Mouse (Mus musculus) forebrain, embryonic 10.5 days (tissue): ENCODE data around the gene Nav2. TPM values are rescaled to one million over a fixed set of nuclear protein-coding genes. Genes with fewer than 3 reads are reported as not detected.

Experiments
- DNase-seq: peaks from one replicate; pipeline ENCODE4 v3.0.0-alpha.2; 2017; ENCODE audit warnings: low spot score; ENCODE audit errors: extremely low spot score
- H3K27ac ChIP-seq: fragments of 300-500 bp; sonication (generic); 2 replicates; pipeline ENCODE4 v1.5.1; 2016; ENCODE audit warnings: mild to moderate bottlenecking
- H3K27me3 ChIP-seq: fragments of 300-500 bp; sonication (generic); 2 replicates; pipeline ENCODE4 v1.6.1; 2016; ENCODE audit warnings: mild to moderate bottlenecking; ENCODE audit not compliant: poor library complexity, severe bottlenecking
- H3K36me3 ChIP-seq: fragments of 300-500 bp; sonication (generic); replicated peaks from 2 replicates; pipeline ENCODE4 v1.6.1; 2016; ENCODE audit warnings: mild to moderate bottlenecking, moderate library complexity
- H3K4me1 ChIP-seq: fragments of 300-500 bp; sonication (generic); 2 replicates; pipeline ENCODE4 v1.6.1; 2016
- H3K4me3 ChIP-seq: fragments of 300-500 bp; sonication (generic); 2 replicates; pipeline ENCODE4 v1.5.1; 2016; ENCODE audit warnings: mild to moderate bottlenecking, moderate library complexity
- H3K9me3 ChIP-seq: fragments of 300-500 bp; sonication (generic); 2 replicates; pipeline ENCODE4 v1.6.1; 2016; ENCODE audit warnings: mild to moderate bottlenecking, moderate library complexity
- WGBS: fragments of 180-500 bp; shearing (Covaris S2); methylation state at CpG from one replicate; pipeline ENCODE4 v1.1.7; 2016; 5-methylcytosine and 5-hydroxymethylcytosine counted together
- polyA plus RNA-seq: library from polyadenylated mRNA; unstranded; fragments of >200 nt; fragmentation: Nextera tagmentation; extraction: Ambion mirVana; gene quantifications from 2 replicates; pipeline ENCODE4 v1.2.1, GENCODE M21; 2016

The Nav2 gene
- polyA plus RNA-seq, 1 experiment from 2014 or later, result 6.1 TPM

GRCm38 (mm10) chr7:49078930-49079329, 170.4 kb downstream of the Nav2 start:
- H3K4me1 ChIP-seq, result peaks cover 30% of the 10 kb centered on the region
- no peaks in the 10 kb centered on the region for H3K9me3 ChIP-seq
- H3K36me3 ChIP-seq, result no peaks in the 10 kb centered on the region
- no peak overlapping the region for H3K27ac ChIP-seq
- no peak overlapping the region for H3K4me3 ChIP-seq
- DNase-seq, result no peak
- whole genome bisulfite sequencing, result 84% methylated on average over 5 of the region's 5 CpGs
- peaks cover 56% of the 10 kb centered on the region for H3K27me3 ChIP-seq

DNA sequence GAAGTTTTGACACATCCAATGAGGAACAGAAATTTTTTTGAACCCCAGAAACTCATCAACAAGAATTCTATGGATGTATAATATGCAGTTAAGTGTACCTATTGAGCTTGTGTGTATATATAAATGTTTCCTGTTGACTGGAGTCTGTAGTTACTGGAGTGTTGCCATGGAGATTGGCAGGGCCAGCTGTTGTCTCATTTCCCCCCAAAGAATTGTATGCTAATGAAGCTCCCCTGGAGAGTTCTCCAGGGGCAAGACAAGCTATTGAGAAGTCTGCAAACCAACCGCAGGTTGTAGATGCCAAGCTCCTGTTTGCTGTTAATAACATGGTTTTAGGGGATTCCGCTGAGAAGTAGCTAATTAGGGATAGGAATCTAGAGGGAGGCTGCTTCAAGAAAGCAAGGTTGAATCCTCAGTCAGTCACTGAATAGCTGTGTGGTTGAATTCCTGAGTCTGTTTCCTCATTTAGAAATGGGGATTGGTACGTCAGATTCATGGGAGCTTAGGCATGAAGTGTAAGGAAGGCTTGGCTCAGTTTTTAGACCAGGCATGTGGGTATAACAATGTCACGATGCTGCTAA, 174.2 kb downstream of the Nav2 start:
- DNase-seq, result no peak
- 51% methylated on average over 4 of the region's 4 CpGs for WGBS
- Histone ChIP-seq H3K27ac (no peak overlapping the region), H3K4me1 (peaks cover 34% of the 10 kb centered on the region), H3K4me3 (no peak overlapping the region), H3K9me3 (no peaks in the 10 kb centered on the region), H3K36me3 (no peaks in the 10 kb centered on the region), H3K27me3 (peaks cover 58% of the 10 kb centered on the region)

- peaks cover 34% of the 10 kb centered on the region for H3K4me1 ChIP-seq
- WGBS, result 83% methylated on average over 8 of the region's 8 CpGs
- no peak overlapping the region for H3K27ac ChIP-seq
- peaks cover 77% of the 10 kb centered on the region for H3K27me3 ChIP-seq
- no peaks in the 10 kb centered on the region for H3K36me3 ChIP-seq
- H3K9me3 ChIP-seq, result no peaks in the 10 kb centered on the region
- H3K4me3 ChIP-seq, result no peak overlapping the region
- DNase-seq, result no peak
These were observed 176.3 kb downstream of the Nav2 start for GRCm38 (mm10) chr7:49084768-49085167.

- Histone ChIP-seq H3K27ac (no peak overlapping the region), H3K9me3 (no peaks in the 10 kb centered on the region), H3K36me3 (no peaks in the 10 kb centered on the region), H3K4me1 (peaks cover 34% of the 10 kb centered on the region), H3K4me3 (no peak overlapping the region), H3K27me3 (peaks cover 86% of the 10 kb centered on the region)
- WGBS, result 87% methylated on average over 10 of the region's 10 CpGs
- no peak for DNase-seq
These were observed 177.2 kb downstream of the Nav2 start for GRCm38 (mm10) chr7:49085759-49086158.

DNA sequence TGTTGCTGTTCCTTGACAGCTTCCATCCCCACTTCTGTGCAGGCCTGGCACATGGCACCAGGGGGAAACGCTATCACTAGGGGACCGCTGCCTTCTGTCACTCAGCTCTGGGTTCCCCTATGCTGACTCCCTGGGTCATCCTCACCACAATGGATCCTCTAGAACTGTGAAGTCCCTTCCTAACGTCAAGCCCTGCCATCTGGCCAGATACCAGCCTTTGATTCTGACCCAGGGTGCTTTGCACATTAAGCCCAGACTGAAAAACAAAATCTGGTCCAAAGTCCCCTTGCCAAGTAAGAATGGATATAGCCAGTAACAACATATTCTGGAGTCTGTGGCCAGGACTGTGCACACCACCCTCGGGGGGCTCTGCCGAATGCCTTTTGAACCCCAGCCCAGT, 178.6 kb downstream of the Nav2 start:
- H3K36me3 ChIP-seq, result no peaks in the 10 kb centered on the region
- no peak for DNase-seq
- H3K9me3 ChIP-seq, result no peaks in the 10 kb centered on the region
- H3K27ac ChIP-seq, result no peak overlapping the region
- WGBS, result 86% methylated on average over 5 of the region's 5 CpGs
- peaks cover 42% of the 10 kb centered on the region for H3K4me1 ChIP-seq
- peaks cover 91% of the 10 kb centered on the region for H3K27me3 ChIP-seq
- no peak overlapping the region for H3K4me3 ChIP-seq

GRCm38 (mm10) chr7:49088198-49088912, 179.8 kb downstream of the Nav2 start:
- WGBS, result 83% methylated on average over 15 of the region's 15 CpGs
- Histone ChIP-seq H3K27ac (no peak overlapping the region), H3K9me3 (no peaks in the 10 kb centered on the region), H3K4me3 (no peak overlapping the region), H3K4me1 (peaks cover 36% of the 10 kb centered on the region), H3K27me3 (peaks cover 99% of the 10 kb centered on the region), H3K36me3 (no peaks in the 10 kb centered on the region)
- DNase-seq, result no peak

GRCm38 (mm10) chr7:49091371-49091770, 182.9 kb downstream of the Nav2 start:
- Histone ChIP-seq H3K27ac (no peak overlapping the region), H3K27me3 (peaks cover 91% of the 10 kb centered on the region), H3K4me1 (peaks cover 14% of the 10 kb centered on the region; the same call in 1 of the 2 replicates), H3K9me3 (no peaks in the 10 kb centered on the region), H3K4me3 (no peak overlapping the region), H3K36me3 (no peaks in the 10 kb centered on the region)
- WGBS, result 68% methylated on average over 5 of the region's 5 CpGs
- DNase-seq, result no peak

DNA sequence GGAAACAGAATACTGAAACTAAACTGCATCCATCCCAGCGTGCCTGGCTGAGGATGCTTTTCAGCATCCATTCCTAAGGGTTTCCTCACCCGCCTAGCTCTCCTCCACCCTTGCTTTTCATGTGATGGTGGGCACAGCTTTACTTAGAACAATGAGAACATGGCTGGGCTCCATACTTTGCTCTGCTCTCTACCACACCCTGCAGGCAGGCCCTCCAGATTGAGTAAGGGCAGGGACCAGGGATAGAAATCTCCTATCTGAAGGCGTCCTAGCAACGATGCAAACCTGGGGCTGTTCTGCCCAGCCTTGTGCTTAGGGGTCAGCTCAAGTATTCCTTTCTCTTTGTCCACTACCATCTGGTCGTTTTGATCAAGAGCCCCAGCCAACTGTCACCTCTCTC, 183.4 kb downstream of the Nav2 start:
- WGBS, result 67% methylated on average over 5 of the region's 5 CpGs
- no peaks in the 10 kb centered on the region for H3K36me3 ChIP-seq
- peak overlapping the region; percentile 30; the same call in 1 of the 2 replicates for H3K27ac ChIP-seq
- peaks cover 91% of the 10 kb centered on the region for H3K27me3 ChIP-seq
- DNase-seq, result no peak
- no peak overlapping the region for H3K4me3 ChIP-seq
- H3K4me1 ChIP-seq, result peaks cover 14% of the 10 kb centered on the region; the same call in 1 of the 2 replicates
- no peaks in the 10 kb centered on the region for H3K9me3 ChIP-seq

- no peak for DNase-seq
- 85% methylated on average over 6 of the region's 6 CpGs for WGBS
- H3K9me3 ChIP-seq, result no peaks in the 10 kb centered on the region
- H3K4me3 ChIP-seq, result no peak overlapping the region
- H3K27ac ChIP-seq, result no peak overlapping the region
- peaks cover 14% of the 10 kb centered on the region; the same call in 1 of the 2 replicates for H3K4me1 ChIP-seq
- peaks cover 89% of the 10 kb centered on the region for H3K27me3 ChIP-seq
- H3K36me3 ChIP-seq, result no peaks in the 10 kb centered on the region
These were observed 185.1 kb downstream of the Nav2 start for GRCm38 (mm10) chr7:49093596-49093995.

GRCm38 (mm10) chr7:49094531-49094930, 186.0 kb downstream of the Nav2 start:
- Histone ChIP-seq H3K4me1 (peaks cover 14% of the 10 kb centered on the region; the same call in 1 of the 2 replicates), H3K27ac (no peak overlapping the region), H3K27me3 (peaks cover 90% of the 10 kb centered on the region), H3K4me3 (no peak overlapping the region), H3K9me3 (no peaks in the 10 kb centered on the region), H3K36me3 (no peaks in the 10 kb centered on the region)
- WGBS, result 87% methylated on average over 3 of the region's 3 CpGs
- DNase-seq, result no peak

DNA sequence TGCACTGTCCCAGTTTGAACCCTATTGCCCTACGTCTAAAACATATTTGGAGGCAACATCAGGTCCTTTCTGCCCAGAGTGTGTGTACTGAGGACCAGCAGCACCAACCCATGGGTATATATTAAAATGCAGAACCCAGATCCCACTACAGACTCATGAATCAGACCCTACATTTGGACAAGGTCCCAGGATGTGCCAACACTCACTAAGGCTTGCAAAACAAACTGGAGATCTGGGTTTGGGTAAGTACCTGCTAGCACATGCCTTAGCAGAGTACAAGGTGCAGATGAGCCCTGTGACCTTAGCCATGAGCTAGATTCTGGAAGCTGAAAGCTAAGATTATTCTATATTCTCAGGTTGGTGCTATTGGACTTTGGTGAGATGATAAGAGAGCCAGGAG, 192.8 kb downstream of the Nav2 start:
- peaks cover 93% of the 10 kb centered on the region for H3K27me3 ChIP-seq
- WGBS, result 78% methylated on average over 1 of the region's 1 CpGs
- H3K9me3 ChIP-seq, result no peaks in the 10 kb centered on the region
- H3K36me3 ChIP-seq, result no peaks in the 10 kb centered on the region
- H3K4me3 ChIP-seq, result no peak overlapping the region
- no peak overlapping the region for H3K27ac ChIP-seq
- DNase-seq, result no peak
- H3K4me1 ChIP-seq, result peaks cover 36% of the 10 kb centered on the region

- peaks cover 94% of the 10 kb centered on the region for H3K27me3 ChIP-seq
- no peaks in the 10 kb centered on the region for H3K36me3 ChIP-seq
- H3K4me1 ChIP-seq, result peaks cover 43% of the 10 kb centered on the region
- H3K9me3 ChIP-seq, result no peaks in the 10 kb centered on the region
- no peak for DNase-seq
- WGBS, result 82% methylated on average over 3 of the region's 3 CpGs
- H3K4me3 ChIP-seq, result no peak overlapping the region
- H3K27ac ChIP-seq, result no peak overlapping the region
These were observed 193.7 kb downstream of the Nav2 start for GRCm38 (mm10) chr7:49102223-49102622.

- Histone ChIP-seq H3K9me3 (no peaks in the 10 kb centered on the region), H3K4me3 (no peak overlapping the region), H3K36me3 (no peaks in the 10 kb centered on the region), H3K27me3 (peaks cover 95% of the 10 kb centered on the region), H3K4me1 (peaks cover 53% of the 10 kb centered on the region), H3K27ac (peak overlapping the region; percentile 62)
- WGBS, result 14% methylated on average over 8 of the region's 8 CpGs
- DNase-seq, result peak; percentile 77
These were observed 195.9 kb downstream of the Nav2 start for GRCm38 (mm10) chr7:49104376-49104775.
